Mouse (Mus musculus): ENCODE data around the gene Cys1.

- TF ChIP-seq EP300 (IDR thresholded peaks at IDR 0.05) (no peak), CTCF (IDR thresholded peaks at IDR 0.05) (no peak)
Observed at GRCm38 (mm10) chr12:24651063-24651557, 30.5 kb downstream of the Cys1 start, which contains the start of gene Klf11.

Data from lung, postnatal 0 days (tissue).